Mouse (Mus musculus) hindbrain, postnatal 0 days (tissue): ENCODE measurements at regions not wholly inside any gene's neighbourhood (a gene's known extent, or its start where the extent isn't known, plus 50 kb on each side); places are given as distances from the start of the nearest gene placed in this dataset.
A peak's percentile ranks its signal among the peaks of the same experiment; 100 is the strongest.

ENCODE experiments used
- ATAC-seq: fragments of 200-750 bp; cut with Nextera tagmentation; 2 replicates; pipeline ENCODE4 v1.8.0; 2017; ENCODE audit warnings: mild to moderate bottlenecking, moderate TSS enrichment, moderate library complexity
- DNase-seq: peaks from one replicate; pipeline ENCODE4 v3.0.0-alpha.2; 2015; ENCODE audit warnings: low spot score
- H3K27ac ChIP-seq: fragments of 300-500 bp; sonication (generic); 2 replicates; pipeline ENCODE4 v1.5.1; 2014; ENCODE audit warnings: mild to moderate bottlenecking
- H3K27me3 ChIP-seq: fragments of 300-500 bp; sonication (generic); 2 replicates; pipeline ENCODE4 v1.6.1; 2014; ENCODE audit warnings: low read length, mixed read lengths; ENCODE audit not compliant: insufficient read depth
- H3K36me3 ChIP-seq: fragments of 300-500 bp; sonication (generic); 2 replicates; pipeline ENCODE4 v1.6.1; 2014; ENCODE audit warnings: low read length, mixed read lengths; ENCODE audit not compliant: insufficient read depth
- H3K4me1 ChIP-seq: fragments of 300-500 bp; sonication (generic); 2 replicates; pipeline ENCODE4 v1.6.1; 2014; ENCODE audit warnings: antibody characterized with exemption, low read length, mixed read lengths; ENCODE audit not compliant: insufficient read depth
- H3K4me2 ChIP-seq: fragments of 300-500 bp; sonication (generic); 2 replicates; pipeline ENCODE4 v1.6.1; 2014; ENCODE audit warnings: low read depth, mild to moderate bottlenecking, low read length, moderate library complexity, mixed read lengths
- H3K4me3 ChIP-seq: fragments of 300-500 bp; sonication (generic); 2 replicates; pipeline ENCODE4 v1.5.1; 2014; ENCODE audit warnings: low read length
- H3K9ac ChIP-seq: fragments of 300-500 bp; sonication (generic); replicated peaks from 2 replicates; pipeline ENCODE4 v1.6.1; 2014; ENCODE audit warnings: mild to moderate bottlenecking, low read length, moderate library complexity, mixed read lengths
- H3K9me3 ChIP-seq: fragments of 300-500 bp; sonication (generic); 2 replicates; pipeline ENCODE4 v1.6.1; 2016; ENCODE audit warnings: low read length, mixed read lengths
- CTCF ChIP-seq: IDR thresholded peaks from 2 replicates; pipeline ENCODE4 v1.5.1; 2016; ENCODE audit warnings: antibody characterized with exemption, control low read depth, low read depth
- WGBS: fragments of 180-500 bp; shearing (Covaris S2); extraction: QIAGEN DNeasy Blood & Tissue Kit; methylation state at CpG from one replicate; pipeline ENCODE4 v1.1.7; 2014; 5-methylcytosine and 5-hydroxymethylcytosine counted together

GRCm38 (mm10) chr11:39733434-39734076, 961.4 kb downstream of the Mat2b start:
- 82% methylated on average over 15 of the region's 15 CpGs for WGBS
- ATAC-seq (no peak), DNase-seq (peak; percentile 9)
- Histone ChIP-seq H3K4me2 (no peak overlapping the region), H3K27me3 (no peaks in the 10 kb centered on the region), H3K4me1 (no peaks in the 10 kb centered on the region), H3K27ac (no peak overlapping the region), H3K9me3 (no peaks in the 10 kb centered on the region), H3K4me3 (no peak overlapping the region), H3K36me3 (no peaks in the 10 kb centered on the region), H3K9ac (no peak overlapping the region)
- no peak for TF ChIP-seq CTCF

- Histone ChIP-seq H3K9ac (no peak overlapping the region), H3K9me3 (no peaks in the 10 kb centered on the region), H3K4me3 (no peak overlapping the region), H3K27ac (no peak overlapping the region), H3K36me3 (no peaks in the 10 kb centered on the region), H3K4me1 (no peaks in the 10 kb centered on the region), H3K4me2 (no peak overlapping the region), H3K27me3 (no peaks in the 10 kb centered on the region)
- TF ChIP-seq CTCF, result no peak
- ATAC-seq (no peak), DNase-seq (peak; percentile 15)
Measured at GRCm38 (mm10) chr11:39723621-39724020, 971.4 kb downstream of the Mat2b start.

- H3K4me1 ChIP-seq, result no peaks in the 10 kb centered on the region
- H3K36me3 ChIP-seq, result no peaks in the 10 kb centered on the region
- H3K27me3 ChIP-seq, result no peaks in the 10 kb centered on the region
- H3K9me3 ChIP-seq, result no peaks in the 10 kb centered on the region
- no peak overlapping the region for H3K27ac ChIP-seq
- H3K9ac ChIP-seq, result no peak overlapping the region
- no peak overlapping the region for H3K4me3 ChIP-seq
- DNase-seq, result no peak
- WGBS, result 83% methylated on average over 2 of the region's 2 CpGs
- TF ChIP-seq CTCF, result no peak
- no peak overlapping the region for H3K4me2 ChIP-seq
- ATAC-seq, result no peak
Measured at GRCm38 (mm10) chr11:39678521-39678920, 1016.5 kb downstream of the Mat2b start.

- H3K27me3 ChIP-seq, result no peaks in the 10 kb centered on the region
- no peak overlapping the region for H3K4me2 ChIP-seq
- no peak overlapping the region for H3K9ac ChIP-seq
- ATAC-seq, result no peak
- no peaks in the 10 kb centered on the region for H3K9me3 ChIP-seq
- no peaks in the 10 kb centered on the region for H3K4me1 ChIP-seq
- no peak overlapping the region for H3K4me3 ChIP-seq
- no peak for TF ChIP-seq CTCF
- 81% methylated on average over 5 of the region's 5 CpGs for WGBS
- H3K36me3 ChIP-seq, result no peaks in the 10 kb centered on the region
- DNase-seq, result no peak
- H3K27ac ChIP-seq, result no peak overlapping the region
Measured at GRCm38 (mm10) chr11:39653595-39653994, 1041.4 kb downstream of the Mat2b start.

- no peak for TF ChIP-seq CTCF
- DNase-seq, result no peak
Measured at GRCm38 (mm10) chr11:39619356-39619755, 1075.6 kb downstream of the Mat2b start.

GRCm38 (mm10) chr11:39615843-39616242, 1079.2 kb downstream of the Mat2b start:
- ATAC-seq (no peak), DNase-seq (peak; percentile 69)
- no peaks in the 10 kb centered on the region for H3K36me3 ChIP-seq
- 74% methylated on average over 3 of the region's 3 CpGs for WGBS
- no peak overlapping the region for H3K27ac ChIP-seq
- H3K27me3 ChIP-seq, result no peaks in the 10 kb centered on the region
- H3K9ac ChIP-seq, result no peak overlapping the region
- H3K4me3 ChIP-seq, result no peak overlapping the region
- peak; percentile 76 for TF ChIP-seq CTCF
- H3K4me2 ChIP-seq, result no peak overlapping the region
- H3K4me1 ChIP-seq, result no peaks in the 10 kb centered on the region
- H3K9me3 ChIP-seq, result no peaks in the 10 kb centered on the region

More at GRCm38 (mm10) chr11:39619356-39619755, 1075.6 kb downstream of the Mat2b start:
- Histone ChIP-seq H3K36me3 (no peaks in the 10 kb centered on the region), H3K4me1 (no peaks in the 10 kb centered on the region), H3K27me3 (no peaks in the 10 kb centered on the region), H3K9me3 (no peaks in the 10 kb centered on the region), H3K4me3 (no peak overlapping the region), H3K4me2 (no peak overlapping the region), H3K27ac (no peak overlapping the region), H3K9ac (no peak overlapping the region)
- ATAC-seq, result no peak
- WGBS, result 97% methylated on average over 1 of the region's 1 CpGs

GRCm38 (mm10) chr11:39596479-39596878, 1098.5 kb downstream of the Mat2b start:
- DNase-seq (peak; percentile 32), ATAC-seq (no peak)
- H3K27ac ChIP-seq, result no peak overlapping the region

More at GRCm38 (mm10) chr11:39596479-39596878, 1098.5 kb downstream of the Mat2b start:
- Histone ChIP-seq H3K9me3 (no peaks in the 10 kb centered on the region), H3K36me3 (no peaks in the 10 kb centered on the region), H3K4me1 (no peaks in the 10 kb centered on the region), H3K4me3 (no peak overlapping the region), H3K9ac (no peak overlapping the region), H3K4me2 (no peak overlapping the region), H3K27me3 (no peaks in the 10 kb centered on the region)
- TF ChIP-seq CTCF, result no peak
- 12% methylated on average over 4 of the region's 4 CpGs for WGBS
